Mouse (Mus musculus) activated CD4-positive, CD25-positive, alpha-beta regulatory T cell, adult 4 months (primary cell): ENCODE results near the gene Gm20388. TPM values are rescaled to one million over a fixed set of nuclear protein-coding genes. Genes with fewer than 3 reads are reported as not detected.

Experiments
- ATAC-seq: one replicate; pipeline ENCODE4 v1.8.0; 2017
- polyA plus RNA-seq, 2 experiments: library from polyadenylated mRNA; unstranded; fragments of 100-300 nt; shearing (Covaris generic); gene quantifications; one replicate each; pipeline ENCODE4 v1.2.1; 2017

Gm20388 gene
- polyA plus RNA-seq, 2 experiments from 2014 or later: 9.9 to 12.3 TPM

DNA sequence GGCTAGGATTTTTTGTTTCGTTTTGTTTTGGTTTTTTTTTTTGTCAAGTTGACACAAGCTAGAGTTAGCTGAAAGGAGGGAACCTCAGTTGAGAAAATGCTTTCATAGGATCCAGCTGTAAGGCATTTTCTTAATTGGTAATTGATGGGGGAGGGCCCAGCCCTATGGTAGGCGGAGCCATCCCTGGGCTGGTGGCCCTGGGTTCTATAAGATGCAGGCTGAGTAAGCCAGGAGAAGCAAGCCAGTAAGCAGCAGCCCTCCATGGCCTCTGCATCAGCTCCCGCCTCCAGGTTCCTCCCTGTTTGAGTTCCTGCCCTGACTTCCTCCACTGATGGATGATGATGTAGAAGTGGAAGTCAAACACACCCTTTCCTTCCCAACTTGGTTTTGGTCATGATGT lies 3869.8 kb downstream of the Gm20388 start:
- ATAC-seq: no peak

DNA sequence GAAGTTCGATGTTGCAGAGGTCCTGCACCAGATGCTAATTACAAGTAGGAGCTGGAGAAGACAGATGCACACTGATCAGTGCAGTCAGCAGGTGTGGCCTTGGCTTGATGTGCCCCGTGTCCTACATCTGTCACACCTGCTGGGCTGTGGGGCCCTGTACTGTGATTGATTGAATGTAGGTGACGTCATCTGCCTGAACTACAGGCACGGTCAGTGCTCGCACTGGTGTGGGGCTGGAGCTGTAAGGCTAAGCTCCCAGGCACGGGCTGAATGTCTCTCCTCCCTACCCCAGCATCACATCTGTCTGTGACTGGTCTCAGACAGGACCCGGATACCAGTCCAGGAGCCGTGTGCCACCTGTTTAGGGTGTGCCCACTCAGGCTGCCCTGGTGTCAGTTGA lies 3870.6 kb downstream of the Gm20388 start:
- no peak for ATAC-seq

DNA sequence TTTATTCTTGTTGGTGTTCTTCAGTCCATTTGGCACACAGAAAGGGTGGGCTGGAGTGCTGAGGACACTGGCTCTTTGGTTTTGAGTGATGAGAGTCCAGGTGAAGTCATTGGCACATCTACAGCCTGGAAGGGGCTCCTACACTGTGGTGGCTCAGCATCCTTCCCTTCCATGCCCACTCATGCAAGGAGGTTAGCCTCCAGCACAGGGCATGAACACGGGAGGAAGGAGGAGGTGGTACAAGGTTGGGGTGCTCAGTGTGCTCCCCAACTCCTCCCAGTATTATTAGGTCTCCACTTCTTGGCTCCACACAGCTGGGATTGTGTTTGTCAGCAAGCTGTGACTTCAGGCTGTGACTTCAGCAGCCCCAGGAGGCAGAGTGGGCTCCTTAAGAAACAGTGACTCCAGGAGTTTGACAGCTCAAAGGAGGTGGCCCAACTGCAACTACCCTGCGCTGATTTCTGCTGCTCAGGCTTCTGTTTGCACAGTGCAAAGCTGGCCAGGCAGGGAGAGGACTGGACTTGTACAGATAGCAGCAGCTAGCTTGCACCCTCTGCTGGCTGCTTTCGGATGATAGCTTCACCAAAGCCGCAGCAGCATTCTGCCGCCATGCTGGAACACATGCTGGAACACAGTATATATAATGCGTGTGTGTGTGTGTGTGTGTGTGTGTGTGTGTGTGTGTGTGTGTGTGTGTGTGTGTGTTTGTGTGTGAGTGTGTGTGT lies 3873.0 kb downstream of the Gm20388 start:
- no peak for ATAC-seq

DNA sequence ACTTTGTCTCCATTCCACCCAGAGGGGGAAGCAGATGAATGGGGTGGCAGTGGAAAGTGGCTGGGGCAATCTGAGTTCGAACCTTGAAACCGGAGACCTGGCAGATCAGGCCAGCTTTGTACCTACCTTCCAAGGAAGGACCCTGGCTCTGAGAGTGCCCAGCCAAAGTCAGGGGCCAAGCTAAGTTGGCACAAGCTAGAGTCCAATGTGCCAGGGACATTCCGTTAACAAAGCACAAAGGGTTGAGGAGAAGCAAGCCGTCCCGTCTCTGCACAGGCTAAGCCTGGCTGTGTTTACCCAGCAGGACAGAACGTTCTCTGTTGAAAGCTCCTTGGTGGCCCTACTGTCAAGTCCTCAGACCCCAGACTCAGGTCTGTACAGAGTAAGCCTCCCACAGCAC lies 3875.5 kb downstream of the Gm20388 start:
- no peak for ATAC-seq

DNA sequence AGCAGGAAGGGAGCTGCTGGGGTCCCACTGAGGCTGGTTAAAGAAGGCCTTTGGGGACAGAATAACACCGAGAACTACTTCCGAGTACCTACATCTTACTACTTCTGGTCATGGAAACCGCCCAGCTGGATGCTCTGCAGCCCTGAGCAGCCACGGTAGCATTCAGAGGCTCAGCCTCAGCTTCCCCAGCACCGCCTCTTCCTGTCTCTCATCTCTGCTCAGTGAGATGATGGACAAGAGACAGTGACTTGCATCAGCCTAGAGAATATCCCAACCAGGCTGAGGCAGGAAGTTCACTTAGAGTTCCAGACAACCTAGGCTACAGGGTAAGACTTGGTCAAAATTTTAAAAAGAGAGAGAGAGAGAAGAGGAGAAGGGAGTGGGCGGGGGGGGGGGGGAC lies 3876.0 kb downstream of the Gm20388 start:
- ATAC-seq: no peak

DNA sequence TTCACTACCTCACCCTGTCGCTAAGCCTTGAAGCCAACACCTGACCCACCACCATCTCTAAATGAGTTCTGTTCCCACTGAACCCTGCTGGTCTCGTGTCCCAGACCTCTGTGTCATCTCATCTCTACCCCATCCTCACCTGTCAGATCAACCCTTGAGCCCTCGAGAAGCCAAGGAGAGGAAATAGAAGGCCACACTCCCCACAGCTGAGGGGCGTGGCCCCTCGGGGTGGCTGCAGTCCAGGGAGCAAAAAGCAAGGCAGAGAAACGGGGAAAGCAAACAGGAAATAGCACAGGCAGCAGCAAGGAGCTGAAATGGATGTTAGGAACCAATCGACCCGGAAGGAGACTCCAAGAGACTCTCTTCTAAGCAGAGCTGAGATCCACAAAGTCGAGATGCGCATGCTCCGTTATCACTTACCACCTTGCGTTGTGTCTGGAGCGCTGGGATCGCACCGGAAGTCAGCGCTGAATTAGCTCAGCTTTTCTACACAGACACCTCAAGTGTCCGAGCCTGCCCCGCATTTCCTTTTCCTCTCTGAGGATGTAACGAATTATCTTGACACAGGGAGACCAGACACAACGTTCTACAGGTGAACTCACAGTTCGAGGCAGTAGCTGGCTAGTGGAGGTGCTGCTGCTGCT lies 3876.7 kb downstream of the Gm20388 start:
- ATAC-seq: peak; percentile 23

DNA sequence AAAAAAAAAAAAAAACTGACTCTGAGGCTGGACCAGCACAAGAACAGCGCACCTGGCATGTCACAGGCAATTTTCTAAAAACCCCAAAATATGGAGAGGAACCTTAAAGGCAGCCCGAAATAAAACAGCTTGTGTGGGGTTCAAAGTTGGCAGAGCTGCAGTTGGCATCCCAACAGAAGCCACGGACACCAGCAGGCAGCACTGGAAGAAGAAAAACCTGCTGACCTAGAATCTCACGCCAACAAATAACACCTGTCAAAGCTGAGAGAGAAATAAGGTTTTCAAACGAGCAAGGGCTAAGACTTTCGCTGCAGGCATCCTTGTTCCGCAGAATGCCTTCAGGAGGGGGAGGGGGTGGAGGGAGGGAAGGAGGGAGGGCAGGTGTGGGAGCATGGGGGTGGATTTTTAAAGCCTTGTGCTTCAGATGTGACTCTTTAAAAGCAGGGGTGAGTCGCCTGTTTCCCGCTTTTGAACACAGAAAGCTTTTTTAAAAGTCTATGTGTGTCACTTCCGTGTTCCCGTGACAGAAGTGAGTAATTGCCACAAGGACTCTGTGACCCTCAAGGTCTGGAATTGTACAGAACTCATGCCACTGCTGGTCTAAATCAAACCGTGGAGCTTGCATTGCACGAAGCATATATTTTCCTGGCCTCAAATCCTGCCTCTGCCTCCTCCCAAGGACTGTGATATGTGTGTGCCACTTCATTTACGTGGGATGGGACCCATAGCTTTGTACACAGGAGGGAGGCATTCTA lies 3878.0 kb downstream of the Gm20388 start:
- no peak for ATAC-seq

DNA sequence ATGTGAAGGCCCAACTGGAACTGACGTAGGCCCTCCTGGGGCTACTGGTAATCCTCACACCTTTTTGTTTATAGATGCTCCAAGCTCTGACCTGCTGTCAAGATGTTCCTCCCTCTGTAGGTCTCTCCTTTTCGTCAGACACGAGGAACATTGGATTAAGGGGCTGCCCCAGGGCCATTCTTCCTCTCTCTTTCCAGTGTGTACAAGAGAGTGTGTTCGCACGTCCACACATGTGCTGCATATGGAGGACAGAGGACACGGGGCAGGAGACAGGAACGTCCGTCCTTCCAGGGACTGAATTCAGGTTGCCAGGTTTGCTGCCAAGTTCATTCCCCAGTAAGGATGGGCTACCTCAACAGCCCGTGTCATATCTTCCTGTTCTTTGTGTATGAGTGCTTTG lies 3878.8 kb downstream of the Gm20388 start:
- no peak for ATAC-seq

DNA sequence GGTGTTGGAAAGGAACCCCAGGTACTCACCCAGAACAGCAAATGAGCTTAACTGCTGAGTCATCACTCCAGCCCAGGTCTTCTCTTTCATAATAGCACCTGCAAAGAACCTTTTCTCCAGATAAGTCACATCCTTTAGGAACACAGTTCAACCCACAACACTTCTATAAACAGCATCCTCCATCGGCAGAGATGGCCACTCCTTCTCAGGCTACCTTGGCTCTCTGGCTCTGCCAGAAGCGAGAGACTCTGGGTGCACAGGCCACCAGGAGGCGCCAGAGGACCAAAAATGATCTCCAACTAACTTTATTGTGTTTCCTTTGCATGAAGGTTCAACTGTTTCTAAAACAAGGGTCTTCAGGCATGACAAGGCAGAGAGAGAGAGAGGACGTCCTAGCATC lies 3879.3 kb downstream of the Gm20388 start:
- peak; percentile 71 for ATAC-seq

DNA sequence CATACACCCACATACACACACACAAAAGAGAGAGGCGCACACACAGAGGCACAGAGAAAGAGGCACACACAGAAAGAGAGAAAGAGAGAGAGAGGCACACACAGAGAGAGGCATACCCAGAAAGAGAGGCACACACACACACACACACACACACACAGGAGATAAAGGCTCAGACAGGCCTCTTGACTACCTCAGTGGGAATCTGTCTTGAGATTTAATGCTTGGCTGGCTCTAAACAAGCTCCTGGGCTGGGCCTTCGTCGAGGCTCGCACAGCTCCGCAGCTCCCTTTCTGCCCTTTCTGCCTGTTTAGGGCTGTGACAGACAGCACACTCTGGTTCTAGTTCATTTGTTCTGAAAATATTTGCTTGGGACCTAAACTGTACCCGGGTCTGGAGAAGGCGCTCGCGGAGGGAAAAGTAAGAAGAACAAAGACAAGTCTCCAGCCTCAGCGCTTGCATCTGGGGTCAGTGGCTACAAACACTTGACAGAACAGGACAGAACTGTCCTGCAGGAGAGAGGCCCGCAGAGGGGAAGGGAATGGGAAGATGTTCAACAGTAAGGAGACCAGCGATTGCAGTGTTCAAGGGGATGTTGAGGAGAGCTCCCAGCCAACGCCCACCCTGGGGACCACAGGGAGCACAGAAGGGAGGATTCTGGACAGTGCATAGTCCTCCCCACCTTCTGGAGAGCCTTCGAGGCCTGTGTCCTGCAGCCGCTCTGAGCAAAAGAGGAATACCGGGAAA lies 3880.6 kb downstream of the Gm20388 start:
- no peak for ATAC-seq

DNA sequence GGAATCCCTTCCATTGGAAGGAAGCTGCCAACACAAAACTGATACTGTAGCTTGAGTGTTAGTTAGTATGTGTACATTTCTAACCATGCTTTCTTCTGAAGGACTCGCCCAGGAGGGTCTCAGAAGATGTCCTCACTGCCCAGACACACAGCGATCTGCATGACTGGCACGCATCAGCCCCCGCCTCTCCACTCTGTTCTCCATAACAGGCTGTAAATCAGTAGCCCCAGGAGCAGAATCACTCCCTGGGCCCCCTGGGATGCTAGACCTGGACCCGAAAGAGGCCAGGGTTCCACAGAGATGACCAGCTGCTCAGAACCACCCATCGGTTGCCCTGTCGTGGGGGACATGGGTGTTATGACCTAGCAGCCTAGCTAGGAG lies 3881.2 kb downstream of the Gm20388 start:
- no peak for ATAC-seq

DNA sequence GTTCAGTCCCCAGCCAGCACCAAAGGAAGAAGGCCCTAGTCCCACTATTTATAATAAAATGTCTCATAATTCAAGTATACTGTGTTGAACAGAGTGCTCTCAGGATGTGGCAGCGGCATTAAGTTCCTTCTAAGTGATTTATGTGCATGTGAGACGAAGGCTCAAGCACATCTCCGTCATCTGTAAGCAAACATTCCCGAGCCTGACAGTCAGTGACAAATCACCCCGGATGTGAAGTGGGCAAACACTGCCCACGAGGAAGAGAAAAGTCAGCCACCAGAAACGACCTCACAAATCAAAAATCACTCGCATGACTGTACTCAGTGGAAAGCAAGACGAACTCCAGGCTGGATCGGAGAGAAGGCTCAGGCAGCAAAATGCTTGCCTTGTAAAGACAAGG lies 3883.3 kb downstream of the Gm20388 start:
- ATAC-seq: no peak

DNA sequence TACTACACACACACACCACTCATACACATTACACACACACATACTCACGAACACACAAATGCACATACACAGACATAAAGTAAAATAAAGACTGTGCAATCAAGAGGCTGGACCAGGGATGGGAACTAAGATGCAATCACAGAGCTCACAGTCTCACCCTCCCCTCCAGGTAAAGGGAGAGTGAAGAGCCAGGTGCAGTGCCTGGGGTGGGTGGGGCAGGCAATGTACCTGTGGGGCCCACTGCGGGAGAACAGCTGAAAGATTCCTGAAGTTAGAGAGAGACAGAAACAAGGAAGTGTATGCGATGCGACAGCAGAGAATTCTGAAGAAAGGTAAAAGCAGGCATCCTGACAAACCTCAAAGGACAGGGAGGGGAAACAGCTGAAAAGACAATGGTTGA lies 3884.1 kb downstream of the Gm20388 start:
- ATAC-seq: no peak

DNA sequence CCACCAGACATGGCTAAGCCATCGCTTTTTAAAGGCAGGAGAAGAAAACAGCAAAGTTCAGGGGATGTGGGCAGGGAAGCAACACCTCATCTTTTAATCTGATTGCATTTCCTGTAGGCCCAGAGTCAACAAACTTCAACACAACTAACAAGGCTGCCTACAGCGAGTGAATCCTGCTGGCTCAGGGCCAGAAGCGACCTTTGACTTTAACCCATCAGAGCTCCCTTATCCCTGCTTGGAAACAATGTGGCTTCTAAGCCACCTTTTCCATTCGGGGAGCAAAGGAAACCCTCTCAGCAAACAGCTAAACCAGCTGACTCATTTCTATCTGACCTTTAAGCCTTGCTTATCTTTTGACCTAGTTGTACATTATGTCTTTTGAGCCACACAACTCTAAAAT lies 3886.1 kb downstream of the Gm20388 start:
- ATAC-seq: peak; percentile 68

DNA sequence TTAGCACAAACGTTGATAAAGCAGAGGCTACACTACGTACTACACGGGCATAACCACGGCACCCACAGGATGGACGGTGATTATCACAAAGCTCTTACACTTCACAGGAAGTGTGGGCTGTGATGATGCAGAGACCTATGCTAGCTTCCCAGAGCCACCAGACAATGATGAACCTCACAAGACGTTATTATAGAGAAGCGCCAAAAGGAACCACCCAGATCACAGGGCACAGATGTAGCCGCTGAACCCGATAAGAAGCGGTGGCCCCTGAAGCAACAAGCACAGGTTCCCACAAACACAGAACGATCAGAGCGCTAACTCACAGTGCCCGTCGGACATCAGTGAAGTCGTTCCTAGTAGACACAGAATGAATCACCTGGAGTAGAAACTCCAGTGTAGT lies 3887.3 kb downstream of the Gm20388 start:
- ATAC-seq: peak; percentile 83

DNA sequence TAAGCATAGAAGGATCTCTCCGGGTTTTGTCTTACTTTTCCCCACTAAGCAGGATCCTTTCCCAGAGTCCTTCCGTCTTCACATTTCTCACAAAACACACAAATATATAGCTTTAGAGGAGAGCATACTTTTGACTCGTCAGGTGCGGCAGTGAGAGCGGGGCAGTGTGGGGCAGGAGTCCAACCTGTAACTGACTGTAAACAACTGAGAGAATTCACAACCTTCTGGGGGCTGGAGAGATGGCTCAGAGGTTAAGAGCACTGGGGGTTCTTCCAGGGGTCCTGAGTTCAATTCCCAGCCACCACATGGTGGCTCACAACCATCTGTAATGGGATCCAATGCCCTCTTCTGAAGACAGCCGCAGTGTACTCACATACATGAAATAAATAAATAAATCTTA lies 3888.8 kb downstream of the Gm20388 start:
- no peak for ATAC-seq

DNA sequence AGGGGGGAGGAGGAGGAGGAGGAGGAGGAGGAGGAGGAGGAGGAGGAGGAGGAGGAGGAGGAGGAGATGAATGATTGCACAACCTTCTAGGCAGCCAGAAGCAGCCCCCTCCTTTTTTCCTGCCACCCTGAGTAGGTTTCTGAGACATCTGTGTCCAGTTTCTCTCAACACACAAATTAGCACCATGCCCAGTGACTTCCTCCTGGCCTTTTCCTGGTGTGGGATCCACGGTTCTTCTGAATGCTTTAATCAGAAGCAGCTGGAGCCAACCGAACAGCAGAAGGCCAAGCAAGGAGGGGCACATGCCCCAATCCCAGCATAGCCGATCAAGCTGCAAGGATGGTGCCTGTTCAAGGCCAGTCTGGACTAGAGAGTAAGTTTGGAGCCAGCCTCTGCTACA lies 3889.2 kb downstream of the Gm20388 start:
- no peak for ATAC-seq

DNA sequence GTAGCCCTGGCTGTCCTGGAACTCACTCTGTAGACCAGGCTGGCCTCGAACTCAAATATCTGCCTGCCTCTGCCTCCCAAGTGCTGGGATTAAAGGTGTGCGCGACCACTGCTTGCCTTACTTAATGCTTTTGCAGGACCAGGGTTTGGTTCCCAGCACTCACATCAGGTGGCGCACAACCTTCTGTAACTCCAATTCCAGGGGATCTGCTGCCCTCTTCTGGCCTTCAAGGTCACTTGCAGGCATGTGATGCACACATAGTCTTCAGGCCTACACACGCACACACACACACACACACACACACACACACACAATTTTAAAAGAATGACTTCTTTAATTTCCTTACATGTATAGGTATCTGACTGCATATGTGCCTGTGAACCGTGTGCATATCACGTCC lies 3890.2 kb downstream of the Gm20388 start:
- ATAC-seq: no peak

DNA sequence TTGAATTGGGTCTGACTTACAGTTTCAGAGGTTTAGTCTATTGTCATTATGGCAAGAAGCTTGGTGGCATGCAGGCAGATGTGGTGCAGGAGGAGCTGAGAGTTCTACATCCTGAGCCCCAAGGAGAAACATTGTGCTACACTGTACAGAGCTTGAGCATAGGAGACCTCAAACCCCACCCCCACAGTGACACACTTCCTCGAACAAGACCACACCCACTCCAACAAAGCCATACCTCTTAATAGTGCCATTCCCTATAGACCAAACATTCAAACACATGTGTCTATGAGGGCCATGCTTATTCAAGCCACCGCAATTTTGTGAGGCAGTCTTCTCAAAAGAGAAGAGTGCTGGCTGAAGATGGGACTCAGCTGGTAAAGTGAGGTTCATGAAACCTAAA lies 3890.9 kb downstream of the Gm20388 start:
- ATAC-seq: no peak

DNA sequence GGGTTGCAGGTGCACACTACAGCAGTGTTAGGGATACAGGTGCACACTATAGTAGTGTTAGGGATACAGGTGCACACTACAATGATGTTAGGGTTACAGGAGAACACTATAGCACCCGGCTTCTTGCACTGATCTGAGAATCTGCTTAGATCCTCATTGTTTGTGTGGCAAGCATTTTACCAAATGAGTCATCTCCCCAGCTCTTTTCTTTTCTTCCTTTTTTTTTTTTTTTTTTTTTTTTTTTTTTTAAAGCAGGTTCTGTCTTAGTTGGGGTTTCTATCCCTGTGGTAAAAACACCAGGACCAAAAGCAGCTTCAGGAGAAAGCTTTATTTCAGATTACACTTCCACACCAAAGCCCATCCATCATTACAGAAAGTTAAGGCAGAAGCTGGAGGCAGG lies 3893.0 kb downstream of the Gm20388 start:
- no peak for ATAC-seq

DNA sequence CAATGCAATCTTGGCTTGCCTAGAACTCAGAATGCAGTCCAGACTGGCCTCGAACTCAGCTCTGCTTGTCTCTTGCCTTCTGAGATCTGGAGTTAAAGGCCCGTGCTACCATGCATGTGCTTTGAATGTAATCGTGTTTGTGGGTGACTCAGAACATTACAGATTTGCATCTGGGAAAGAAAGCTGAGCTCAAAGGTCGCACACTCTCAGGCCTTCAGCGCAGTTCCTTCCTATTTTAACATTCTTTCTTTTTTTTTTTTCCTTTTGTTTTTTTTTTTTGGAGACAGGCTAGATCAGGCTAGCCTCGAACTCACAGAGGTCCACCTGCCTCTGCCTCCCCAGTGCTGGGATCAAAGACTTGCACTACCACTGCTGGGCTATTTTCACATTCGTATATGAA lies 3893.9 kb downstream of the Gm20388 start:
- ATAC-seq: no peak

DNA sequence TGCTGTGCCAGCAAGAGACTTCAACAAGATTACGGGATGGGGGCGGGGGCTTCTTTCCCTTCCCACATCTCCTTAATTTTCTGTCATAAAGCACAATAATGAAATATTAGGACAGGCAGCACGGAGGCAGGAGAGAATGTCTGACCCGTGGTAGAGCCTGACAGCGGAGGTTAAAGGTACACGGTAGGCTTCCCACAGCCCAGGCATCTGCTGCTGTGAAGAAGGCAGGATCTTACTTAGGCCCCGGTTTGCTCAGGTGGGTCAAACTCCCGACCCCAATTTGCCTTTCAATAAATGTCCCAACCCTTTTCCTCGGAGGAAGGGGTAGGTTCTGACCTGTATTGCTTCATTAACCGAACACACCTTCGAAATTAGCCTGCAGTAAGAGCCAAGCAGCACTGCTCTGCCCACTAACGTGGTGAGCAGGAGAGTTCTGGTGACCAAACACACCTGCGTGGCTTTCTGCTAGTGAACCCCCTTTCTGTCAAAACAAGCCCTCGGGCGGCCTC lies 3894.6 kb downstream of the Gm20388 start:
- no peak for ATAC-seq
